Mouse (Mus musculus): ENCODE results near the gene Trabd2b.

The Trabd2b gene

GRCm38 (mm10) chr4:114642469-114642868, 235.9 kb downstream of the Trabd2b start:
- DNase-seq (ENCODE audit: extremely low read depth, low read depth) = no peak

DNA sequence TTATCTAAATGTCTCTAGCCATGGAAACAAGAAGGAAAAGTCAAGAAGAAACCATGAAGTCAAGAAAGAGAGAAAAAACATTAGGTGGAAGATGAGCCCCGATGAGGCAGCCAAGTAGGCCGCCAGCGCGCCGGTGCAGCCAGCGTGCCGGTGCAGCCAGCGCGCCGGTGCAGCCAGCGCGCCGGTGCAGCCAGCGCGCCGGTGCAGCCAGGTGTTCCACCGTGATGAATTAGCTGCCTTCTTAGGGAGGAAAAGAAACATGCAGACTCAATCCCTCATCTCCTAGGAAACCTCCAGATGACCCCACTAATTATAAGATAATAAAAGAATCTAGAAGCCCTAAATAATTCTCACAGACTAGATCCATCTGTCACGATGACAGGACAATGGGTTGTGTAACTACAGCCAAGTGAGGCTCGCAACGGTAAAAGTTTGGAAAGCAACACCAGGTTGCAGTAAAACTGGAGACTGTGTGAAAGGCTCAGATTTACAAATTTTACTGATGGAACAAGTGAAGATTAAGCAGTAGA, 237.2 kb downstream of the Trabd2b start:
- no peak for DNase-seq (ENCODE audit: extremely low read depth, low read depth)

- DNase-seq (ENCODE audit: extremely low read depth, low read depth) = no peak
These were observed 238.8 kb downstream of the Trabd2b start for GRCm38 (mm10) chr4:114645341-114645740.

DNA sequence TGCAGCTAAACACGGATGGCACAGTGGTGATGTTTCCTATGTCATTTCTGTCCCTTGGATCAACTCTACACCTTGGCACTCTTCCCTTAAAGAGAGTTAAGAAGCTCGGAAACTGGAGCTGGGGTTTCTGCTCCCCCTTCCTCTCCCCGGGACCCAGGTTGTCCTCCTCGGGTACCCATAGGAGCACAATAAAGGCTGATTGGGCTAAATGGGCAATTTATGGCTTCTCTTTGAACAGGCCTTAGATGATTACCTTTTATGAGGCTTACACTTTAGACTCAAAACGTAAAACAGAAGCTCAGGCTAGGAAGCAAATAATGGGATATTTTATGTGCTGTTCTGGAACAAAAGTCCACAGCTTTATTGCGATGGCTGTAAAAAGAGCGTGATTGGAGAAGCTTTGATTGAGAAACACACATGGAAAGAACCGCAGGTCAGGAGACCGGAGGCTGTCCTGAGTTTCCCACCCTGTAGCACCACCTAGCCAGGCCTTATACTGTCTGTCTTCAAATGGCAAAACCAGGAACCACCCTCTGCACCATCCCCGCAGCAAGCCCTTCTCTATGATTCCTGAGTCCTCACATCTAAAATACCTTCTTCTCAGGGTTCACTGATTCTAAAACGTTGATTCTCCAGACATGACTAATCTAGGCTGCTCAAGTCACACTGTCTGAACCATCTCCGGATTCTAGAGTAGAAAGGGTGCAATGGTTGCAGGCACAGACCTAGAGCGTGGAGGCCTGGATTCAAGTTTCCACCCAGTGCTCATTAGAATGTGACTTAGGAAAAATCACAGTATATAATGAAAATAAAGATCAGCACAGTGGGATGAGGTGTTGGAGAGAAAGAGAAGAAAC, 240.5 kb downstream of the Trabd2b start:
- no peak for DNase-seq (ENCODE audit: extremely low read depth, low read depth)

- DNase-seq (ENCODE audit: extremely low read depth, low read depth) = no peak
These were observed 241.2 kb downstream of the Trabd2b start for GRCm38 (mm10) chr4:114647689-114648088.

GRCm38 (mm10) chr4:114648532-114649074, 242.1 kb downstream of the Trabd2b start:
- no peak for DNase-seq (ENCODE audit: extremely low read depth, low read depth)

- no peak for DNase-seq (ENCODE audit: extremely low read depth, low read depth)
These were observed 244.0 kb downstream of the Trabd2b start for GRCm38 (mm10) chr4:114650551-114650950.

DNA sequence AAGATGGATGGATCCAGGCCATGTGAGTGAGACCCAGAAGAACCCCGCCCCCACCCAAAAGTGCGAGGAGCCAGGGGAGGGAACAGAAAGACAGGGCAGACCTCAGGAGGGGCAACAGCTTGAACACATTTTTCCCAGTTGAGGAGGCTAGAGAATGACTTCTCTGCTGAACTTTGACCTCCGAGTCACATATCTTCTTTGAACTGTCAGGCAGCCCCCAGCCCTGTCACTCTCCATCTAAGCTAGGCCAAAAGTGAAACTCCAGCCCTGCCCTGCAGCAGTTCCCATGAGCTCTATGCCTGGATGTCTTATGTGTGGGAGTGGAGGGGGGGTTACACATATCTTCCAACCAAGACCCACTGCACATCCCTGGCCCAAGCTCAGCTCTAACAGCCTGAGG, 244.5 kb downstream of the Trabd2b start:
- no peak for DNase-seq (ENCODE audit: extremely low read depth, low read depth)

DNA sequence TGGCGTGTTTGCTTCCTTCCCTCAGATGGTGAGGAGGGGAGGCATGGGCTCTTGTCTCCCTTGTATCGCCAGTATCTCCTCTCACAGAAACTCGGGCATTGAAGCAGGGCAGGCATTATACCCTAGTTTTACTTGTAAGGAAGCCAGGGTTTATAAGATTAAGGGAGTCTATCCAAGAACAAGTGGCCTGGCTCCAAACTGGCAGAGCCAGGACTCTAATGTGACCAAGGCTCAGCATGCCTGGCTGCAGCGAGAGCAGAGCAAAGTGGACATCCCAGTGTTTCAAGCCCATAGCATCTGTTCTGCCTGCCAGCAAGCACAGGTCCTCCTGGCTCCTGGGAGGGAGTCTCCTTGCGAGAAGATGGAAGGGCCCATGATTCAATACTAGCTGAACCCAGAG, 245.1 kb downstream of the Trabd2b start:
- no peak for DNase-seq (ENCODE audit: extremely low read depth, low read depth)

GRCm38 (mm10) chr4:114652400-114652799, 245.9 kb downstream of the Trabd2b start:
- DNase-seq (ENCODE audit: extremely low read depth, low read depth) = peak; percentile 83

- DNase-seq (ENCODE audit: extremely low read depth, low read depth) = no peak
These were observed 251.4 kb downstream of the Trabd2b start for GRCm38 (mm10) chr4:114657933-114658332.

- no peak for DNase-seq (ENCODE audit: extremely low read depth, low read depth)
These were observed 253.4 kb downstream of the Trabd2b start for GRCm38 (mm10) chr4:114659876-114660275.

DNA sequence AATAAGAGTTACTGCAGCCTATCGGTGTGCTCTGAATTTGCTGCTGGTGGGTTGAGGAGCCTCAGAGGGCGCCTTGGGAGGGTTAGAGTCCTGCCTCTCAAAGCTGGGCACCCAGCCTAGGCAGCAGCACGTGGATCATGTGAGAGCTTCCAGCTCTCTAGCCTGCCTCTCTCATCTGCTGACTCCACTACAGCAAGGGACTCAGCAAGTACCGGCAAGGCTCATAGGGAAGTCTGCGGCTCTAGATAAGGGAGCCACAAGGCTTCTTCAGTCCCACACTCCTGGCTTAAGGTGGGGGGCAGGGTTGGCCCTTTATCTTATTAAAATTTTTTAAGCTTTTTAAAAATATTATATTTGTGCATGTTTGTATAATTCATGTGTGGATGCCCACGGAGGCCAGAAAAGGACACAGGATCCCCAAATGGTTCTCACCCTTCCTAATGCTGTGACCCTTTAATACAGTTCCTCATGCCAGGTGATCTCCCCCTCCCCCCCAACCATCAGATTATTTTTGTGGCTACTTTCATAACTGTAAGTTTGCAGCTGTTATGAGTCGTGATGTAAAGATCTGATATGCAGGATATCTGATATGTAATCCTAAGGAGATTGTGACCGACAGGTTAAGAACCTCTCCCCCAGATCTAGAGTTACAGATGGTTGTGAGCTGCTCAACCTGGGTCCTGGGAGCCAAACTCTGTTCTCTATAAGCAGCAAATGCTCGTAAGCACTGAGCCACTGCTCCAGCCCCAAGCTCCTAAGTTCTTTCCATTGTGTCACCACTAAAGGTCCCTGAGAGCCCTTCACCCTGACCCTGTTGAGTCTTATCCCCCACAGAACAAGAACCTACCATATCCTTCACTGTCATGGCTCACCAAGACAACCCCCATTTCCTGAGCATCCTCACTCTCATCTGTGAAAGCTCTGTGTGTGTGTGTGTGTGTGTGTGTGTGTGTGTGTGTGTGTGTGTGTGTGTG, 257.8 kb downstream of the Trabd2b start:
- peak; percentile 98 for DNase-seq (ENCODE audit: extremely low read depth, low read depth)

Data from MEL-GATA-1-ER (cell line).